Mouse (Mus musculus): ENCODE results near the gene Parp8. TPM values are rescaled to one million over a fixed set of nuclear protein-coding genes. Genes with fewer than 3 reads are reported as not detected.
"Not testable (repeated sequence)": the region's sequence is repeated elsewhere in the genome, so short reads cannot be mapped to it uniquely, and the experiment has no call there.

Gene Parp8
- total RNA-seq, 4 experiments from 2014 or later: 27.7 to 37.8 (median 33.0) TPM

DNA sequence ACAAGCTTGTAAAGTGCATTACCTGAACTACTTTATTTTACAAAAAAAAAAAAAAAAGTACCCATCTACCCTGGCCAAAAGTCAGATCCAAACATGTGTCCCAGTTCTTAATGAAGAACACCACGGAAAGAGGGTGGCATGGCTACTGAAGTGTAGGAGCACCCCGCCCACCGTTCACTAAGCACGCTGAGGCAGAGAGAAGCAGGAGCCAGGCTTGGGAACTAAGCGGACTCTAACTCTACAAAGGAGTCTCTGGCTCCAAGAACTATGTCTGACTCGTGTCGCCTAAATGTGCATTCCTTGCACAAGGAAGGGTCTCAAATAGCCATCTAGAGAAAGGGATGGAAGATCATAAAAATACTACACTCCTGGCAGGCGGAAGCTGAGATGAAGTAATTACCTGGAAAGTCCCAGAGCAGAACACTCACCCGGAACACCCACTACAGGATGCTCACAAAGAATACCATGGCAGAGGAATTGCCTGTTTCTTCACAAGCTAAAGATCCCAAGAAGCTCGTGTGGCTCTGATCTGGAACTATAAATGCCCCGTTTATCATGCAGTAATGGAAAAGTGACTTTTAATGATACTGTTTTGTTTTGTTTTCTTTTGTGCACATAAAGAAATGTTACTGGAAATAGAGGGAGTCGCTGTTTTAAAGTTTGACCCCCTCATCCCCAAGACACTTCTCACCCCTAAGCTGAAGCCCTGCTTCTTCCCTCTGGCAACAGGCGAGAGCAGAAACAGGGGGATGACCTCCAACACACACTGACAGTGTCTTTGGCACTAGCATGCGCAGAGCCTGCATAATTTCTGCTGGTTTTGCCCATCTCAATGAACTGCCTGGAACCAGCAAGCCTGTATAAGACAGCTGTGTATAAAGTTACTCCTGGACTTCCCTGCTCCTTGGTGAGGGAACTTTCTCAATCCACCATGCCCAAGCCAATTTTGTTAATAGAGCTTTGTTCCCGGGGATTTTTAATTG, 62.6 kb downstream of the Parp8 start:
- DNase-seq (ENCODE audit: low spot score in 2 of 2): no peak

- DNase-seq (ENCODE audit: low spot score in 2 of 2): no peak
These were observed 66.4 kb downstream of the Parp8 start for GRCm38 (mm10) chr13:116958776-116959589.

- DNase-seq (ENCODE audit: low spot score in 2 of 2): no peak
These were observed 67.8 kb downstream of the Parp8 start for GRCm38 (mm10) chr13:116957577-116957976.

GRCm38 (mm10) chr13:116951336-116951735, 74.0 kb downstream of the Parp8 start:
- no peak for DNase-seq (ENCODE audit: low spot score in 2 of 2)

DNA sequence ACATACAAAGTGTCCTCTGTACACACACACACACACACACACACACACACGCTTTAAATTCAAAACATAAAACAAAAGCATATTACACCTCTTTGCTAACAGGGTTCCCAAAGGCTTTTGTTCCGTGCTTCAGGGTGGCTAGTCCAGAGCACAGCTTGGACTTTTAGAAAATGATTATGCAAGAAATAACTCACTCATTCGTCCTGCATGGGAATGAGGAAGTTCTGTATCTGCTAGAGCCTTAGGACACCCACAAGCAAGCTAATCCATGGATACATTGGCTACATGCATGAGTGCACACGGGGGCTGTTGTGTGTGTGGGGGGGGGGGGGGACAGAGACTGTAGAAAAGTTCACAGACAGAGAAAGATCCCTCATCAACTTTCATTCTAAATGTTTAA, 75.8 kb downstream of the Parp8 start:
- no peak for DNase-seq (ENCODE audit: low spot score in 2 of 2)

DNA sequence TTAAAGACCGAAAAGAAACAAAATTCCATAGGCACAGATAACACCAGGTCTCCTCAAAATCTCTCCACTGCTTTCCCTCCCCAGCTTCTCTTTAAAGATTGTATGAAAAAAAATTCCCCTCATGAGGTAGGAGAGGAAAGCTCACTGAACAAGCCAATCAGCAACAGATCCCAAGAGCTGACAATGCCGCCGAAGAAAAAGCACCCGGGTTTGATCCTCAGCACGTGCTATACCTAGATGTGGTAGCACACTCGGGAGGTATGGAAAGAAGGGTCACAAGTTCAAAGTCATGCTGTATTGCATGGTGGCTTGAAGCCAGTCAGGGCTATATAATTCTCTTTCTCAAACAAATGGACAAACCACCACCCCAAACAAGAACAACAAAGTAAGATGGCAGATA, 76.3 kb downstream of the Parp8 start:
- no peak for DNase-seq (ENCODE audit: low spot score in 2 of 2)

GRCm38 (mm10) chr13:116948299-116948659, 77.1 kb downstream of the Parp8 start:
- DNase-seq (ENCODE audit: low spot score in 2 of 2): no peak

DNA sequence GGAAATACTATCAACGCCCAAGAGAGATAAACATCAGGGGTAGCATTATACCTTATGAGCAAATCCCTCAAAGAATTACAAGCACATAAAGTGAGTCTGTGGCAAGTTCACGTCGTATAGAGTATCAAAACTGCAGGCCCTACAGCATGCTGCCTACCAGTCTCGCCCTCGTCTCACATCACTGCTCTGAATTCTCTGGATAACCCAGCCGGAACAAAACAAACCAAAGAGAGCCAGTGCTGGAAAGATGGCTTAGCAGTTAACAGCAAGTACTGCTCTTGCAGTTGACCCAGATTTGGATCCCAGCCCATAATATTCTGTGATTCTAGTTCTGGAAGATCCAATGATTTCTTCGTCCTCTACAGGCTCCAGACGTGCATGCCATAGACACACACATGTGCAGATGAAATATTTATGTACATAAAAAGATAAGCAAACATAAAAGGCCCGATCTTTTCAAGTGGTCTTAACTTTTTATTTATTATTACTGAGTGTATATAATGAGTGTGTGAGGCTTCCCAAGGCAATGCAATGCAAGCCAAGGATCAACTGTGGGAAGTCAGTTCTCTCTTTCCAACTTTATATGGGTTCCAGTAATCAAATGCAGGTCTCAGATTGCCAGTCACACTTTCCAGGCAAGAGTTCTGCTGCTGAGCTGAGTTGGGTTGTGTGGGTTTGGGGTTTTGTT, 77.6 kb downstream of the Parp8 start:
- DNase-seq (ENCODE audit: low spot score in 2 of 2): no peak

GRCm38 (mm10) chr13:116946566-116946965, 78.8 kb downstream of the Parp8 start:
- DNase-seq (ENCODE audit: low spot score in 2 of 2): no peak

GRCm38 (mm10) chr13:116941280-116942015, 83.9 kb downstream of the Parp8 start:
- no peak for DNase-seq (ENCODE audit: low spot score in 2 of 2)

- no peak for DNase-seq (ENCODE audit: low spot score in 2 of 2)
These were observed 84.6 kb downstream of the Parp8 start for GRCm38 (mm10) chr13:116940761-116941160.

DNA sequence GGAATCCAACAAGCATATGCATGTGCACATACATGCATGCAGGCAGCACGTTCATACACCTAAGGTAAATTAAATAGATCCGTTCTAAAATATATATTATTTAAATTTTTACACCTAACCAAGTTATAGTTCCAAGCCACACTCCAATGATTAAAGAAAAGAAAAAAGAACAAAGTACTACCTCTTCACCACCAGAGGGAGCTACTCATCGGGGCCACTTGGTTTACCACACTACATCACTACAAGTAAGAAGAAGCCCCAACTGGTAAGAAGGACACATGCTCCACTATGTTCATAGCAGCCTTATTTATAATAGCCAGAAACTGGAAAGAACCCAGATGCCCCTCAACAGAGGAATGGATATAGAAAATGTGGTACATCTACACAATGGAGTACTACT, 88.3 kb downstream of the Parp8 start:
- DNase-seq (ENCODE audit: low spot score in 2 of 2): not testable (repeated sequence)

DNA sequence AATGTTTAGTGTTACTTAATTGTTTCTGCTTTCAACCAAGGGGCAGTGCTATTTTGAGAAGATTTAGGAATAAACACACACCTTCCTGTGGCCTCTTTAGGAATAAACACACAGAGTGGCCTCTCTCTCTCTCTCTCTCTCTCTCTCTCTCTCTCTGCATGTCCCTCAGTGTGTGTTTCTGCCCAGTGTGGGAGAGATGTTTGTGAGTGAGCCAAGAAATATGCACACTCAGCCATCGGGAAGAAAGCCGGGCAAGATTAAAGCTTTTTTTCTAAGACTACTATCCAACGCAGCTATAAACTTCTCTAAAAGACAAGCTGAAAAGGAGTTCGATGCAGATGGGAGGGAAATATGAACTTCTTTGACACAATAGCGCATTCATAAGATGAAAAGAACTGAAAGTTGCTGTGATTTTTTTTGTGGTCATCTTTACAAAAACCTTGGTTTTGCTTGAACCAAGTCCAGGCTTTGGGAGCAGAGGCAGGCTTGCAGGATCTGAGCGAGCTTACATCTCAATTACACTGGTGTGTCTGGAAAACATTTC, 107.9 kb downstream of the Parp8 start:
- no peak for DNase-seq (ENCODE audit: low spot score in 2 of 2)

DNA sequence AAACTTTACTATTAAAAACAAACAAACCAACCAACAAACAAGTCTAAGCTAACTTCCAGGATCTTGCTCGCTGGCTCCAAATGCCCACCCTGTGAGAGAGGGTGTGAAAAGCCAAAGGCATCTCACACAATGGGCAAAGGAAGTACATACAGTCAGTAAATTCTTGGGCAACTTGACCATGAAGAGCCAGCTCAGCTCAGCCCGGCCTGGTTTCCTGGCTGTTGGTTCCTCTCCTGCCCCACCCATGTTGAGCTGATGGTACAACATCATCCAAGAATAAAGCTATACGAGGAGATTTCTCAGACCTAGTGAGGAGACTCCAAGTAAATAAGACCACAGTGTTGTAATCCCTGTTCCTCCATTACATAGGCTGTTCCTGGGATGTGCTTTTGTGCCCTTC, 117.1 kb downstream of the Parp8 start:
- DNase-seq (ENCODE audit: low spot score in 2 of 2): no peak

- no peak for DNase-seq (ENCODE audit: low spot score in 2 of 2)
These were observed 121.9 kb downstream of the Parp8 start for GRCm38 (mm10) chr13:116903394-116903793.

DNA sequence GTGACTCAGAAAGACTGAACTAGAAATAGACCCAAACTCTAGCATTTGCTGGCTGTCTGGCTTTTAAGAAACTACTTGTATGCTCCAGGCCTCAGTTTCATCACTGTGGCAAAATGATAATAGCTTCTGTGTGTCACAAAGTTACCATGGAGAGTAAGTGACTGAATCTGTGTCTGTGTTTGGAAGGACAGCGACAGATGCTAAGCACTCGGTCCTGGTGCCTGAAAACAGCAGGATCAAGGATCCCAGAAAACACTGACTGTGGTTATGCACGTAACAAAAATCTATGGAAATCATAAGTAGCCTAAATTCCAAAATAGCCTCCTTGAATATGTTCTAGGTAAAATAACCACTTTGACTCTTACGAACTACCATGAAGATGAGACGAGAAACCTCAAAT, 126.9 kb downstream of the Parp8 start:
- DNase-seq (ENCODE audit: low spot score in 2 of 2): no peak

DNA sequence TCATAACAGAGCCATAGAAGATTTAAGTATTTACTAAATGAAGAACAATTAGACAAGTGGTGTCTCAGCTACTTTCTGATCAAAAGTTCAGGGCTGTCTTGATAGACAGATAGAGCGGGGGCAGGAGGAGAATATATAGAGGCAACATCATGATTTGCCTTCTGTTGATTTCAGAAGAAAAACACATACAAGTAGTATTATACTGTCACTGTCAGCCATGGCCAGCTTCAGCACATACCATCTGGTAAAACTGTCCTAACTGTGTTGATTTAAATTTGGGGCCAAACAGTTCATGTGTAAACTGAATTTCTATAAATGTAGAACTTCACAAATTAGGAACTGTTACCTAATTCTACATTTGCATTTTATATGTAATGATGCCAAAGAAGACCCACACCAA, 127.6 kb downstream of the Parp8 start:
- no peak for DNase-seq (ENCODE audit: low spot score in 2 of 2)

GRCm38 (mm10) chr13:116884422-116884942, 140.9 kb downstream of the Parp8 start:
- no peak for DNase-seq (ENCODE audit: low spot score in 2 of 2)

DNA sequence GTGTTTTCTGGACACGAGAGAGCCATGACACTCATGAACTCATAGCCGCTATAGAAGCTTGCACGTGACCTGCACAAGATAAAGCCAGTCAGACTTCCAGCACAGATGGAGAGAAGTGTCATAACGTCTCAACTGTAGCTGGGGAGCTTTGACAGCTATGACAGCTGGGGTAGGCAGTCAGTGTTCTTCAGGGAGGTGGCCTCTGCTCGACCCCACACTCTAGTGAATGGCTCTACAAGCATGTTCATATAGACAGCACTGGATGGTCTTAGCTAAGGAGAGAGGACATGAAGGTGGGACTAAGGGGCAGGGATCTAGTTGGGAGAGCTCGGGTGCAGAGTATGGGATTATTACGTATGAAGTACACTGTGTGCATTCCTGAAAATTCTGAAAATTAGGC, 143.1 kb downstream of the Parp8 start:
- no peak for DNase-seq (ENCODE audit: low spot score in 2 of 2)

- DNase-seq (ENCODE audit: low spot score in 2 of 2): no peak
These were observed 145.7 kb downstream of the Parp8 start for GRCm38 (mm10) chr13:116879580-116880192.
